Mouse (Mus musculus): ENCODE measurements around the gene Smok2b.
"Not testable (repeated sequence)": the region's sequence is repeated elsewhere in the genome, so short reads cannot be mapped to it uniquely, and the experiment has no call there.

- not testable (repeated sequence) for TF ChIP-seq POLR2A (IDR thresholded peaks at IDR 0.05; ENCODE audit: insufficient read depth, low read depth, low read length); CTCF (IDR thresholded peaks at IDR 0.05); EP300 (IDR thresholded peaks at IDR 0.05; ENCODE audit: insufficient read depth, low read depth, low read length)
These were observed 9.4 kb downstream of the Smok2b start for GRCm38 (mm10) chr17:13239461-13239860.
